Mouse (Mus musculus) liver, adult 2 months (tissue): ENCODE results near the gene Hnrnpa3.
"Not testable (repeated sequence)": the region's sequence is repeated elsewhere in the genome, so short reads cannot be mapped to it uniquely, and the experiment has no call there.

Source experiments
- CTCF ChIP-seq: fragments of 200-500 bp; IDR thresholded peaks from 2 replicates; pipeline ENCODE4 v1.5.1; 2011; ENCODE audit warnings: low read depth, low read length, control low read depth
- POLR2A ChIP-seq: fragments of 200-500 bp; IDR thresholded peaks from 2 replicates; pipeline ENCODE4 v1.6.1; 2011; ENCODE audit warnings: low read length, control low read depth; ENCODE audit not compliant: insufficient read depth; ENCODE audit errors: extremely low read depth

DNA sequence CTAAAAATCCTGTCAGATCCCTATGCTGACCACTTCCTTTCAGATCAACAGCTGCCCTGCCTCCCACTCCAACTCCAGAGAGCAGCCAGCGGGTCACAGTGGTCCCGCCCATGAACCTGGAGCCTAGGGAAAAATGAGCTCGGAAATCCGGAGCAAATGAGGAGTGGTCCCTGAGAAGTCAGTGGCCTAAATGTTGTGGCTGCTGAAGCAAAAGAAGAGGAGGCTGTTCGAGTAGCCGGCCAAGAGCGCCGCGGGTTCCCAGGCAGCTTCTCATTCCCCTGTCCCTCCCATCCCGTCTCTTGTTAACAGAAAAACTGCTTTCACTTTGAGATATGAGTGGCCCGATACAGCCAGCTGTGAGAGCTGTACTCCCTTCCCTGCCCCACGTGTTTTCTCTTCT, 19.5 kb upstream of the Hnrnpa3 start:
- not testable (repeated sequence) for TF ChIP-seq POLR2A, CTCF
